Mouse (Mus musculus) cerebellum, adult 2 months (tissue): ENCODE results near the gene Hbb-bh1.

Source experiments
- CTCF ChIP-seq: fragments of 200-500 bp; IDR thresholded peaks from 2 replicates; pipeline ENCODE4 v1.5.1; 2011; ENCODE audit warnings: low read depth, mild to moderate bottlenecking, control low read depth, low read length, moderate library complexity, borderline replicate concordance; ENCODE audit not compliant: insufficient read depth
- POLR2A ChIP-seq: fragments of 200-500 bp; IDR thresholded peaks from 2 replicates; pipeline ENCODE4 v1.6.1; 2011; ENCODE audit warnings: low read length, control low read depth, borderline replicate concordance; ENCODE audit not compliant: insufficient read depth

DNA sequence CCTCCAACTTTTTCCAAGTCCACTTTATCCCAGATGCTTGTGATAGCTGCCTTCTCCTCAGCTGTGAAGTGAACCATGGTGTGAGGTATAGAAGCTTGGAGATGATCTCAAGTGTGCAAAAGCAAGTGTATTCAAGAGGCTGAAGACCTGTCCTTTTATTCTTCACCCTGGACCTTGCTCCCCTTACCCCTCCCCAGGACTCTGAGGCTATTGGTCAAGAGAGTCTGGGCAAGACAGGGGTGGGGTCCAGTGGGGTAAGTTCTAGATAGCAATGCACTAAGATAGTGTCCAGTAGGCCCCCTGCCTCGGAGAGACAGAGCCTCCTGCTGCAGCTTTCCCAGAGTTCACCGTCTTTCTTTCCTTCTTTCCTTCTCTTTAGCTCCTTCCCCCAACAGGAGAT lies at the start of gene Hbb-bh1:
- TF ChIP-seq CTCF (no peak), POLR2A (no peak)
